Mouse (Mus musculus): ENCODE data around the gene Pdcd7. TPM values are rescaled to one million over a fixed set of nuclear protein-coding genes. Genes with fewer than 3 reads are reported as not detected.
A peak's percentile ranks its signal among the peaks of the same experiment; 100 is the strongest.

The Pdcd7 gene
- polyA plus RNA-seq (2016; fragmentation: Nextera tagmentation; extraction: Ambion mirVana): 11.9 and 12.1 TPM in 2 replicates

DNA sequence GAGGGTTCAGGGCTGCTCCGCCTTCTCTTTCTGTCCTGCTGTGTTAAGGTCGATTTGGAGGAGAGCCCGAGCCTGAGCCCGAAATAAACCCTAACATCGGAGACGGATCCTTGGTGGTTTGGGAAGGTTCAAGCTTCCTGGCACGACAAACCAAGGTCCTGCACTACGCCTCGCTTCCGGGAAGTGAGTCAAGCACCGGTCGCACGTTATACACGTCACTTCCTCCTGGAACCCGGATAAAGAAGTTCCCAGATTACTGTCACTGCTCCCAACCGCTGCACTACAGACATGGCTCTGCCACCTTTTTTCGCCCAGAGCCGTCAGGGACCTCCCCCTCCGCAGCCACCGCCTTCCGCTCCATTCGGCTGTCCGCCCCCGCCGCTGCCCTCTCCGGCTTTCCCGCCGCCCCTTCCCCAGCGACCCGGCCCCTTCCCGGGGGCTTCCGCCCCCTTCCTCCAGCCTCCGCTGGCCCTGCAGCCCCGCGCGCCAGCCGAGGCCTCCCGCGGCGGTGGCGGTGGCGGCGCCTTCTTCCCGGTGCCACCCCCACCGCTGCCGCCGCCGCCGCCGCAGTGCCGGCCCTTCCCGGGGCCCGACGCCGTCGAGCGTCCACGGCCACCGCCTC, at the start of gene Pdcd7:
TSS of gene Pdcd7 (plus strand) at position 251 of the 622 bp plus-strand sequence.
- peak within 1 kb of the TSS; percentile 98 for H3K9ac ChIP-seq
- whole genome bisulfite sequencing: under 1% methylated on average over 57 of the region's 59 CpGs
- peak within 1 kb of the TSS; percentile 100 for H3K4me3 ChIP-seq (replicated peaks)
- H3K27me3 ChIP-seq: no peaks in the 10 kb centered on the region
- H3K36me3 ChIP-seq (replicated peaks): no peaks in the 10 kb centered on the region
- peak within 1 kb of the TSS; percentile 96 for H3K27ac ChIP-seq
- peaks cover 25% of the 10 kb centered on the region for H3K4me1 ChIP-seq
- H3K9me3 ChIP-seq: no peaks in the 10 kb centered on the region
- peak within 1 kb of the TSS; percentile 98 for H3K4me2 ChIP-seq
- ATAC-seq (ENCODE audit: low FRiP score): peak; percentile 98

- Histone ChIP-seq H3K4me3 (replicated peaks) (no peak overlapping the region), H3K4me1 (peaks cover 21% of the 10 kb centered on the region), H3K27me3 (no peaks in the 10 kb centered on the region), H3K9ac (no peak overlapping the region), H3K36me3 (replicated peaks) (peaks cover 31% of the 10 kb centered on the region), H3K4me2 (no peak overlapping the region), H3K9me3 (no peaks in the 10 kb centered on the region), H3K27ac (no peak overlapping the region)
- no peak for ATAC-seq (ENCODE audit: low FRiP score)
- WGBS: 96% methylated on average over 2 of the region's 2 CpGs
Observed at GRCm38 (mm10) chr9:65297056-65297455, 48.8 kb upstream of the Pdcd7 start.

- Histone ChIP-seq H3K27me3 (no peaks in the 10 kb centered on the region), H3K4me1 (peaks cover 13% of the 10 kb centered on the region), H3K27ac (no peak overlapping the region), H3K9me3 (no peaks in the 10 kb centered on the region), H3K36me3 (replicated peaks) (peaks cover 48% of the 10 kb centered on the region), H3K4me3 (replicated peaks) (no peak overlapping the region), H3K4me2 (no peak overlapping the region), H3K9ac (no peak overlapping the region)
- 91% methylated on average over 3 of the region's 3 CpGs for WGBS
- ATAC-seq (ENCODE audit: low FRiP score): no peak
Observed at GRCm38 (mm10) chr9:65298761-65299160, 47.1 kb upstream of the Pdcd7 start.

GRCm38 (mm10) chr9:65299650-65300049, 46.3 kb upstream of the Pdcd7 start:
- no peak for ATAC-seq (ENCODE audit: low FRiP score)
- WGBS: 96% methylated on average over 7 of the region's 7 CpGs
- Histone ChIP-seq H3K9me3 (no peaks in the 10 kb centered on the region), H3K4me2 (no peak overlapping the region), H3K4me3 (replicated peaks) (no peak overlapping the region), H3K27me3 (no peaks in the 10 kb centered on the region), H3K9ac (no peak overlapping the region), H3K36me3 (replicated peaks) (peaks cover 50% of the 10 kb centered on the region), H3K4me1 (peaks cover 13% of the 10 kb centered on the region), H3K27ac (no peak overlapping the region)

GRCm38 (mm10) chr9:65302327-65302983, 43.4 kb upstream of the Pdcd7 start:
- no peak overlapping the region for H3K9ac ChIP-seq
- WGBS: 94% methylated on average over 4 of the region's 4 CpGs
- no peaks in the 10 kb centered on the region for H3K9me3 ChIP-seq
- H3K4me3 ChIP-seq (replicated peaks): no peak overlapping the region
- no peak overlapping the region for H3K4me2 ChIP-seq
- no peak for ATAC-seq (ENCODE audit: low FRiP score)
- no peak overlapping the region for H3K27ac ChIP-seq
- H3K36me3 ChIP-seq (replicated peaks): peaks cover 55% of the 10 kb centered on the region
- H3K4me1 ChIP-seq: no peaks in the 10 kb centered on the region
- H3K27me3 ChIP-seq: no peaks in the 10 kb centered on the region

DNA sequence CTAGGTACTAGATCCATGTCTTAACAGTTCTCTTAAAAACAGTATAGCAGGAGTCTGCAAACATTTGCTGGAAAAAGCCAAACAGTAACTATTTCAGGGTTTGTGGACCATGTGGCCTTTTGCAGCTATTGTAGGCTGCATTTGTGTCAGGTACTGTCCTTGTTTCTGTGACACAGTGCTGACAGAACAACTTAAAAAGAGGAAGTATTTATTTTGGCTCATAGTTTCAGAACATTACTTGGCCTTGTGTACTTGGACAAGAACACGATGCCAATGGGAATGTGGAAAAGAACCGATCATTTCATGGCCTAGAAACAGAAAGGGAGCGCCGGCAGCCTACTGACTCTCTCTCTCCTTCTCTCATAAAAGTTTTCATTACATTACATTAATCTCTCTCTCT, 42.3 kb upstream of the Pdcd7 start:
- Histone ChIP-seq H3K36me3 (replicated peaks) (peaks cover 58% of the 10 kb centered on the region), H3K9me3 (no peaks in the 10 kb centered on the region), H3K4me3 (replicated peaks) (no peak overlapping the region), H3K9ac (no peak overlapping the region), H3K27me3 (no peaks in the 10 kb centered on the region), H3K4me2 (no peak overlapping the region), H3K4me1 (no peaks in the 10 kb centered on the region), H3K27ac (no peak overlapping the region)
- WGBS: 97% methylated on average over 4 of the region's 4 CpGs
- ATAC-seq (ENCODE audit: low FRiP score): no peak

- Histone ChIP-seq H3K9ac (no peak overlapping the region), H3K36me3 (replicated peaks) (peaks cover 64% of the 10 kb centered on the region), H3K27ac (no peak overlapping the region), H3K4me3 (replicated peaks) (no peak overlapping the region), H3K27me3 (no peaks in the 10 kb centered on the region), H3K4me2 (no peak overlapping the region), H3K4me1 (no peaks in the 10 kb centered on the region), H3K9me3 (no peaks in the 10 kb centered on the region)
- WGBS: 82% methylated on average over 4 of the region's 4 CpGs
- no peak for ATAC-seq (ENCODE audit: low FRiP score)
Observed at GRCm38 (mm10) chr9:65304300-65304699, 41.6 kb upstream of the Pdcd7 start.

DNA sequence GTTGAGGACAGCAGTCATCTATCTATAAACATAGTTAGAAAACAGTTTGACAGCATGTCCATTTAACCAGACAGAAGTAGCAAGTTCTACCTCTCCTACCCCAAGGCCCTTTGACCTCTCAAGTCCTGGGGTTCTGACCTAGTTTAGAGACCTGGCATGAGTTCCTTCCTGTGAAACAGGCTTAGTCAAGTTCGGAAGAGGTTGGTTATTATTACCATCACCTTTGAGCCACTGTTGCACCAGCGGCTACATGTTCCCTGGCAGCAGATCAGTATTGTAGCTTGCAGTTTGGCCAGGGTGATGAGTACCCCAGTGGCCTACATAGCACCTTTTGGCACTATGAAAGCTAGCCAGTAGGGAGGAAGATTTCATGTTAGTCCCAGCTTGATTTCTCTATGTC, 39.2 kb upstream of the Pdcd7 start:
- ATAC-seq (ENCODE audit: low FRiP score): no peak
- H3K4me3 ChIP-seq (replicated peaks): no peak overlapping the region
- H3K36me3 ChIP-seq (replicated peaks): peaks cover 57% of the 10 kb centered on the region
- H3K9ac ChIP-seq: no peak overlapping the region
- no peaks in the 10 kb centered on the region for H3K9me3 ChIP-seq
- H3K4me1 ChIP-seq: no peaks in the 10 kb centered on the region
- no peak overlapping the region for H3K4me2 ChIP-seq
- WGBS: 98% methylated on average over 2 of the region's 2 CpGs
- no peaks in the 10 kb centered on the region for H3K27me3 ChIP-seq
- no peak overlapping the region for H3K27ac ChIP-seq

GRCm38 (mm10) chr9:65308011-65308410, 37.9 kb upstream of the Pdcd7 start:
- Histone ChIP-seq H3K4me3 (replicated peaks) (no peak overlapping the region), H3K4me2 (no peak overlapping the region), H3K27me3 (no peaks in the 10 kb centered on the region), H3K9me3 (no peaks in the 10 kb centered on the region), H3K36me3 (replicated peaks) (peaks cover 54% of the 10 kb centered on the region), H3K9ac (no peak overlapping the region), H3K27ac (no peak overlapping the region), H3K4me1 (no peaks in the 10 kb centered on the region)
- 97% methylated on average over 1 of the region's 1 CpGs for WGBS
- no peak for ATAC-seq (ENCODE audit: low FRiP score)

DNA sequence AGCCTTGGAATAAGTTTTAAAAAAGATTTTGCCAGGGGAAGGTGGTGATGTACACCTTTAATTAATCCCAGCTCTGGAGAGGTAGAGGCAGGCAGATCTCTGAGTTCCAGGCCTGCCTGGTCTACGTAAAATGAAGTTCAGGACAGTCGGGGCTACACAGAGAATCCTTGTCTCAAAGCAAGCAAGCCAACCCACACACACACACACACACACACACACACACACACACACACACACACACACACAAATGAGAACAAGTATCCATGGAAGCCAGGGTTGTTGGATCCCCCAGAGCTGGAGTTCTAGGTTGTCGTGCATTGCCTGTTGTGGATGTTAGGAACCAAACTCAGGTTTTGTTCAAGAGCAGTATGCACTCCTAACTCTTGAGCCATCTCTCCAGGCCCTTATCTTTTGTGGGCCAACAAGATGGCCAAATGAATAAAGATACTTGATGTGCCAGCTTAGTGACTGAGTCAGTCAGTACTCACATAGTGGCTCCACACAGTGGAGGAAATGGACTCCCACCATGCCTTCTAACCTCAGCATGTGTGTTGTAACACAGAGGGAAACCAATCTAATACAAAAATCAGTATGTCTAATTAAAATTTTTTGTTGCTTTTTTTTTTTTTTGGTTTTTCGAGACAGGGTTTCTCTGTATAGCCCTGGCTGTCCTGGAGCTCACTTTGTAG, 33.1 kb upstream of the Pdcd7 start:
- Histone ChIP-seq H3K4me2 (no peak overlapping the region), H3K9me3 (no peaks in the 10 kb centered on the region), H3K27me3 (no peaks in the 10 kb centered on the region), H3K9ac (no peak overlapping the region), H3K27ac (no peak overlapping the region), H3K4me3 (replicated peaks) (no peak overlapping the region), H3K4me1 (no peaks in the 10 kb centered on the region), H3K36me3 (replicated peaks) (peaks cover 56% of the 10 kb centered on the region)
- 90% methylated on average over 4 of the region's 4 CpGs for WGBS
- ATAC-seq (ENCODE audit: low FRiP score): no peak

DNA sequence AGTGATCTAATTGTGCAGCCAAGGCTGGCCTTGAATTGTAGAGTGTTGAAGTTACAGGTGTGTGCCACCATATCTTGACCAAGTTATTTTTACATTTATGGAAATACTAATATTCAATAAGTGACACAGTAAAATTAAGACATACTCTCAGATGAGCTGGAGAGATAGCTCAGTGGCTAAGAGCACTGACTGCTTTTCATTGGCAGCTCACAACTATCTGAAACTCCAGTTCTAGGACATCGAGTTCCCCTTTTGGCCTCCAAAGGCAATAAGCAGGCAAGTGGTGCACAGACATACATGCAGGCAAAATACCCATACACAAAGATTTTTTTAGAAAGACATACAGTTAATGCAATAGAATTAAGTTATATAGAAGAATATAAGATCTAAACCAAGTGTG, 32.1 kb upstream of the Pdcd7 start:
- ATAC-seq (ENCODE audit: low FRiP score): no peak
- Histone ChIP-seq H3K9ac (no peak overlapping the region), H3K36me3 (replicated peaks) (peaks cover 55% of the 10 kb centered on the region), H3K4me2 (no peak overlapping the region), H3K27ac (no peak overlapping the region), H3K9me3 (no peaks in the 10 kb centered on the region), H3K27me3 (no peaks in the 10 kb centered on the region), H3K4me3 (replicated peaks) (no peak overlapping the region), H3K4me1 (no peaks in the 10 kb centered on the region)
- 97% methylated on average over 1 of the region's 1 CpGs for WGBS

- 93% methylated on average over 11 of the region's 11 CpGs for WGBS
- Histone ChIP-seq H3K27me3 (no peaks in the 10 kb centered on the region), H3K4me1 (no peaks in the 10 kb centered on the region), H3K4me2 (no peak overlapping the region), H3K9me3 (no peaks in the 10 kb centered on the region), H3K4me3 (replicated peaks) (no peak overlapping the region), H3K36me3 (replicated peaks) (peaks cover 60% of the 10 kb centered on the region), H3K9ac (no peak overlapping the region), H3K27ac (no peak overlapping the region)
- no peak for ATAC-seq (ENCODE audit: low FRiP score)
Observed at GRCm38 (mm10) chr9:65322255-65322900, 23.5 kb upstream of the Pdcd7 start.
